Mouse (Mus musculus): ENCODE data around the gene Pard6b. TPM values are rescaled to one million over a fixed set of nuclear protein-coding genes. Genes with fewer than 3 reads are reported as not detected.
A peak's percentile ranks its signal among the peaks of the same experiment; 100 is the strongest.

Pard6b gene
- total and polyA plus RNA-seq, 2 experiments from 2014 or later, result 5.1 to 6.6 TPM

DNA sequence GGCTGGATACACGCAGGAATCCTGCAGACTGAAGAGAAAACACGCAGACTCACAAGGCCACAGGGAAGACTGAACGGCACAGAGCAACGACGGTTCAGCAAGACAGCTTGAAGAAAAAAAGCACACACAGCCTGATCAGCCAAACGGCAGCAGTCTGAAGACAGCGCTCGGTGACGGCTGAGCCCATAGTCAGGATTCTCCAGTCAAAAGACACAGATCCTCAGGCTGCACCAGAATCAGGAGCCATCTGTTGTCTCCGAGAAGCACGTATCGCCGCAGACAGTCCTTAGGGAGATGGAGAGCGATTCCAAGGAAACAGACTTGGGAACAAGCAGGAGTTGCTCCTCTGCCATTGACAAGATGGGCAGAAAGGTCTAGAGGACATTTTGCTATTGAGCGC lies 56.4 kb downstream of the Pard6b start:
- Histone ChIP-seq H3K9ac (replicated peaks; ENCODE audit: low read length, poor library complexity, severe bottlenecking) (no peak overlapping the region), H3K27me3 (ENCODE audit: insufficient read depth, low read length) (no peaks in the 10 kb centered on the region), H3K9me3 (ENCODE audit: low read length) (no peaks in the 10 kb centered on the region), H3K36me3 (ENCODE audit: insufficient read depth, low read length) (no peaks in the 10 kb centered on the region), H3K4me1 (ENCODE audit: insufficient read depth, low read length) (no peaks in the 10 kb centered on the region), H3K4me2 (ENCODE audit: low read depth, low read length, poor library complexity, severe bottlenecking) (no peak overlapping the region), H3K4me3 (ENCODE audit: low read depth, low read length) (no peak overlapping the region), H3K27ac (ENCODE audit: low read depth, low read length) (no peak overlapping the region)
- DNase-seq (ENCODE audit: low spot score) (peak; percentile 63), ATAC-seq (ENCODE audit: low FRiP score) (no peak)
- 58% methylated on average over 15 of the region's 15 CpGs for WGBS
- TF ChIP-seq CTCF (IDR thresholded peaks at IDR 0.05), result no peak

DNA sequence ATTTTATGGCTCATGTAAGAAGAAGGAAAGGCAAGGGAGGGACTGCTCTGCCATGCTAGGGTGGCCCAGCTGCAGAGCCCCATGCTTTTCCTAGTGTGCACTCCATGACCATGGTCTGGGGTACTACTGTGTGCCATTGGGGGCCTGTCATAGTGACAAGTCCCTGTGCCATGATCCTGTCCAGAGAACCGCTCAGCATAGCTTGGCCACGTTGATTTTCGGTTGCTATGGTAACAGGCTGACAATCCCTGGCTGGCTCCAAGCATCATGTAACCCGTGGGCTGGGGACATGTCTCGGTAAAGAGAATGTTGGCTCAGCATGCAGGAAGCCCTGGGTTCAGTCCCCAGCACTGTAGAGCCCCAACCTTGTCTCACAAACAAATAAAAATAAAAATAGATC lies 63.0 kb downstream of the Pard6b start:
- Histone ChIP-seq H3K4me2 (ENCODE audit: low read depth, low read length, poor library complexity, severe bottlenecking) (no peak overlapping the region), H3K36me3 (ENCODE audit: insufficient read depth, low read length) (no peaks in the 10 kb centered on the region), H3K4me1 (ENCODE audit: insufficient read depth, low read length) (no peaks in the 10 kb centered on the region; the same call in 1 of the 2 replicates), H3K27me3 (ENCODE audit: insufficient read depth, low read length) (no peaks in the 10 kb centered on the region), H3K9me3 (ENCODE audit: low read length) (no peaks in the 10 kb centered on the region), H3K9ac (replicated peaks; ENCODE audit: low read length, poor library complexity, severe bottlenecking) (no peak overlapping the region), H3K4me3 (ENCODE audit: low read depth, low read length) (no peak overlapping the region), H3K27ac (ENCODE audit: low read depth, low read length) (peak overlapping the region; percentile 51)
- 27% methylated on average over 5 of the region's 5 CpGs for WGBS
- ATAC-seq (ENCODE audit: low FRiP score) (peak; percentile 58; the same call in 1 of the 2 replicates), DNase-seq (ENCODE audit: low spot score) (peak; percentile 62)
- no peak for TF ChIP-seq CTCF (IDR thresholded peaks at IDR 0.05)

DNA sequence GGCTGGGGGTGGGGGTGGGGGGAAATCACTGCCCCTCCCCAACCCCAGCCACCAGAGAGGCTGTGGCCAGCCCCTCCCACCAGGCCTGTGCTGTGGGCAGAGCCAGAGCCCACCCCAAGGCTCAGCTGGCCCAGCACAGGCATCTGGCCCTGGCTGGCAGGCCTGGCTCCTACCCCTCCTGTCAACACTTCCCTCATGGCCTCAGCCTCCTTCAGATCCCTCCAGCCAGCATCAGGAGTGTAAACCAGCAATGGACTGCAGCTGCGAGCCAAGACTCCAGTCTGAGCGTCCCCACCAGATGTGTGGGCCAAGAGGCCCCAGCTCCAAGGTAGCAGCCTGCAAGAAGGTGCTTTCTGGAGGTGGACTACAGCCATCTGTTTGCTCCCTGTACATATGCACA lies 64.6 kb downstream of the Pard6b start:
- Histone ChIP-seq H3K9ac (replicated peaks; ENCODE audit: low read length, poor library complexity, severe bottlenecking) (no peak overlapping the region), H3K4me3 (ENCODE audit: low read depth, low read length) (no peak overlapping the region), H3K36me3 (ENCODE audit: insufficient read depth, low read length) (no peaks in the 10 kb centered on the region), H3K9me3 (ENCODE audit: low read length) (no peaks in the 10 kb centered on the region), H3K27ac (ENCODE audit: low read depth, low read length) (no peak overlapping the region), H3K4me2 (ENCODE audit: low read depth, low read length, poor library complexity, severe bottlenecking) (no peak overlapping the region), H3K27me3 (ENCODE audit: insufficient read depth, low read length) (no peaks in the 10 kb centered on the region), H3K4me1 (ENCODE audit: insufficient read depth, low read length) (no peaks in the 10 kb centered on the region; the same call in 1 of the 2 replicates)
- ATAC-seq (ENCODE audit: low FRiP score), result no peak
- DNase-seq (ENCODE audit: low spot score), result no peak
- 71% methylated on average over 2 of the region's 2 CpGs for WGBS
- no peak for TF ChIP-seq CTCF (IDR thresholded peaks at IDR 0.05)

DNA sequence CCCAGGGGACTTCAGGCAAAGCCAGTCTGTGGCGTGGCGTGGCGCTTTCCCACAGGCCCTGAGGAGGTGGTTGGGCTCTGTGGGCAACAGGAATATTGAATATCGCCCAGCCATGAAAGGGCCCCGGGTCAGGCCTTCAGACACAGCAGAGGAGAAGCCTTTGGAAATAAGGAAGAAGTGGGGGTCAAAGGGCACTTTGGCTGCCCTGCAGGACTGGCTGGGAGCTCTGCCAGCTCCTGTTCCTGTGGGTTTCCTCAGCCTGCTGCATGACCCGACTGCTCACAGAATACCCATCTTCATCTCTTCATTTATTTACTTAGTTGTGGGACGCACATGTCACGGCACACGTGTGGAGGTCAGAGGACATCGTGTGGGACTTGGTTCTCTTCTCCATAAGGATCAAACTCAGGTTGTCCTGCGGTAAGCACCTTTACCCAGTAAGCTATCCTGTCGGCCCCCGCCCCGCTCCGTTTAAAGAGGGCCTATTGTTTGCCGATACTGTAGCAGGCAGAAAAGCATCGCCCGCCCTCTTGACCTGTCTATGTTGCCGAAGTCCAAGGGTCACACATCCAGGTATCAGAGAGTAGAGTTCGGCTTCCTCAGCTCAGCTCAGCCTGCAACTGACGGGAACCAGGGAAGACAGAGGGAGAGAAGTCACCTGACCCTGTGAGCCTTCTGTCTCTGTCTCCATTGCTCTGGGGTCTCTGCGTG lies 67.1 kb downstream of the Pard6b start:
- Histone ChIP-seq H3K9ac (replicated peaks; ENCODE audit: low read length, poor library complexity, severe bottlenecking) (no peak overlapping the region), H3K36me3 (ENCODE audit: insufficient read depth, low read length) (no peaks in the 10 kb centered on the region), H3K4me3 (ENCODE audit: low read depth, low read length) (no peak overlapping the region), H3K9me3 (ENCODE audit: low read length) (no peaks in the 10 kb centered on the region), H3K27me3 (ENCODE audit: insufficient read depth, low read length) (no peaks in the 10 kb centered on the region), H3K27ac (ENCODE audit: low read depth, low read length) (no peak overlapping the region), H3K4me1 (ENCODE audit: insufficient read depth, low read length) (no peaks in the 10 kb centered on the region; the same call in 1 of the 2 replicates), H3K4me2 (ENCODE audit: low read depth, low read length, poor library complexity, severe bottlenecking) (no peak overlapping the region)
- 68% methylated on average over 22 of the region's 22 CpGs for WGBS
- no peak for TF ChIP-seq CTCF (IDR thresholded peaks at IDR 0.05)
- ATAC-seq (ENCODE audit: low FRiP score) (no peak), DNase-seq (ENCODE audit: low spot score) (no peak)

DNA sequence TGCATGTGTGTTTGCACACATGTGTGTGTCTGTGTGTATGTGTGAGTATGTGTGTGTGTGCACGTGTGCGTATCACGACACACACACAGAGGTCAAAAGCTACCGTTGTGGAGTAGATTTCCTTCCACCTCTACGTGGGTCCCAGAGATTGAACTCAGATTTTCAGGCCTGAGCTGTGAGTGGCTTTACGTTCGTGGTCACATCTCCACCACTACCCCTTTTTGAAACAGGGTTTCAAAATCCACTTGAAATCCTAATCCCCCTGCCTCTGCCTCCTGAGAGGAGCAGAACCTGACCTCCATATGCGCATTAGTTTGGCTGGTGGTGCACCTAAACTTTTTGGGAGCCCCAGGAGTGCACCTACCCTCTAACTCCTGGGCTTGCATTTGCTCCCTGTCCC lies 68.4 kb downstream of the Pard6b start:
- no peak overlapping the region for H3K27ac ChIP-seq (ENCODE audit: low read depth, low read length)
- H3K4me3 ChIP-seq (ENCODE audit: low read depth, low read length), result no peak overlapping the region
- TF ChIP-seq CTCF (IDR thresholded peaks at IDR 0.05), result no peak
- no peaks in the 10 kb centered on the region for H3K9me3 ChIP-seq (ENCODE audit: low read length)
- H3K4me1 ChIP-seq (ENCODE audit: insufficient read depth, low read length), result no peaks in the 10 kb centered on the region
- DNase-seq (ENCODE audit: low spot score), result no peak
- H3K36me3 ChIP-seq (ENCODE audit: insufficient read depth, low read length), result no peaks in the 10 kb centered on the region
- ATAC-seq (ENCODE audit: low FRiP score), result no peak
- WGBS, result 94% methylated on average over 8 of the region's 8 CpGs
- H3K27me3 ChIP-seq (ENCODE audit: insufficient read depth, low read length), result no peaks in the 10 kb centered on the region
- H3K9ac ChIP-seq (replicated peaks; ENCODE audit: low read length, poor library complexity, severe bottlenecking), result no peak overlapping the region
- H3K4me2 ChIP-seq (ENCODE audit: low read depth, low read length, poor library complexity, severe bottlenecking), result no peak overlapping the region

Small RNA genes lying within 50 kb of the gene (microRNA-seq; reads per million reads assigned to microRNA genes)
- not detected for gene Gm24327 (ENCODE audit: borderline number of aligned reads)

Other genes with a start within 250 kb of the Pard6b start
- 36.8 and 42.7 TPM in 2 replicates for gene Ptpn1, start 148.9 kb upstream of the Pard6b start, total RNA-seq (2014; rRNA removed)
- gene Ptpn1, start 148.9 kb upstream of the Pard6b start, polyA plus RNA-seq (2015; fragmentation: Nextera tagmentation; extraction: Ambion mirVana), result 54.3 and 59.1 TPM in 2 replicates
- gene Ripor3, start 70.4 kb upstream of the Pard6b start, total RNA-seq (2014; rRNA removed), result 0.57 and 0.99 TPM in 2 replicates
- gene Ripor3, start 70.4 kb upstream of the Pard6b start, polyA plus RNA-seq (2015; fragmentation: Nextera tagmentation; extraction: Ambion mirVana), result 0.28 and 0.42 TPM in 2 replicates
- 24.9 and 56.5 TPM in 2 replicates for gene Adnp, start 126.1 kb downstream of the Pard6b start, total RNA-seq (2014; rRNA removed)
- gene Adnp, start 126.1 kb downstream of the Pard6b start, polyA plus RNA-seq (2015; fragmentation: Nextera tagmentation; extraction: Ambion mirVana), result 10.3 and 15.4 TPM in 2 replicates
- gene Gm20716, start 149.4 kb downstream of the Pard6b start, total RNA-seq (2014; rRNA removed), result 43.2 and 47.1 TPM in 2 replicates
- gene Gm20716, start 149.4 kb downstream of the Pard6b start, polyA plus RNA-seq (2015; fragmentation: Nextera tagmentation; extraction: Ambion mirVana), result 15.7 and 16.0 TPM in 2 replicates
- 11.4 and 30.0 TPM in 2 replicates for gene Dpm1, start 149.6 kb downstream of the Pard6b start, total RNA-seq (2014; rRNA removed)
- gene Dpm1, start 149.6 kb downstream of the Pard6b start, polyA plus RNA-seq (2015; fragmentation: Nextera tagmentation; extraction: Ambion mirVana), result 87.9 and 97.2 TPM in 2 replicates
- 19.3 and 20.9 TPM in 2 replicates for gene Mocs3, start 149.6 kb downstream of the Pard6b start, total RNA-seq (2014; rRNA removed)
- 7.4 and 7.5 TPM in 2 replicates for gene Mocs3, start 149.6 kb downstream of the Pard6b start, polyA plus RNA-seq (2015; fragmentation: Nextera tagmentation; extraction: Ambion mirVana)
- 0.52 and 2.1 TPM in 2 replicates for gene Kcng1, start 200.7 kb downstream of the Pard6b start, total RNA-seq (2014; rRNA removed)
- gene Kcng1, start 200.7 kb downstream of the Pard6b start, polyA plus RNA-seq (2015; fragmentation: Nextera tagmentation; extraction: Ambion mirVana), result 1.8 and 2.8 TPM in 2 replicates

Measured in midbrain, postnatal 0 days (tissue).